Mouse (Mus musculus) cerebellum, adult 18-20 months (tissue): ENCODE data around the gene Igtp.
A peak's percentile ranks its signal among the peaks of the same experiment; 100 is the strongest.
"Not testable (repeated sequence)": the region's sequence is repeated elsewhere in the genome, so short reads cannot be mapped to it uniquely, and the experiment has no call there.

Experiments used
- DNase-seq, 2 experiments: peaks; one replicate each; pipeline ENCODE4 v3.0.0; 2021

Igtp gene

DNA sequence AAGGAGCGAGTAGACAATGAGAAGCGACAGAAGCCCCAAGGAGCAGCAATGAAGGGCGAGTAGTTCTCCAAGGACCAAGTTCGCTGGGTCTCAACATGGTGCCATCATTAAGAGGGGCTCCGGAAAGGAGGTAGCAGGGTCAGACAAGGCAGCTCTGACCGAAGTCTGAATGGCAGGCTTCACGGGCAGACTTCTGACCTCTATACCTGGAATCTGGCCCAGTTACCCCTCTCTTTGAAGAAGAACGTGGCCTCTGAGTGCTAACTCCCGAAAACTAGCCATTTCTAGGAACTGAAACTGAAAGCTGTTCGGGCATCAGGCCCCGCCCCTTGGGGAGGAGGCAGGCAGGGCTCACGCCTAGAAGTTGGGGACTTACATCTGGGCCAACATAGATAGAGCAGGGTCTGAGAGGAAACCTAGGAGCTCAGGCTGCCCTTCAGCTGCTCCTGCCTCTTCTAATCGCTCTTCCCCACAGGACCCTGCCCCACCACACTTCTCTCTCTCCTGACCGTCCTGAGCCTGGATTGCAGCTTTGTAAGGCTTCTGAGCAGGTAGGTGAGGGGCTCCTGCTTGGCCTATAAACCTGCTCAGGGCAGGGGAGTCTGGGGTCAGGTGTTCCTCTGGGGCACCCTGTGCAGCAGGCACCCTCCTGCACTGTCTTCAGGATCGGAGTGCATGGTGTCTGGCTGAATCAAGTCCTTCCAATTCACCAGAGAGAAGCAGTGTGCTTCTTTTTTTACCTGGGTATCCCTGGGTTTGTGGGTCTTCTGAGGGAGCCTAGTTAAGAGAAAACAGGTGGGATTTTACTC, at the start of gene Igtp, which contains the start of gene Irgm2:
Igtp (plus strand) TSS at position 328 of the 809 bp plus-strand sequence.
Irgm2 (plus strand) TSS at position 390 of the 809 bp plus-strand sequence.
- DNase-seq: peak; percentile 35 to 42

DNA sequence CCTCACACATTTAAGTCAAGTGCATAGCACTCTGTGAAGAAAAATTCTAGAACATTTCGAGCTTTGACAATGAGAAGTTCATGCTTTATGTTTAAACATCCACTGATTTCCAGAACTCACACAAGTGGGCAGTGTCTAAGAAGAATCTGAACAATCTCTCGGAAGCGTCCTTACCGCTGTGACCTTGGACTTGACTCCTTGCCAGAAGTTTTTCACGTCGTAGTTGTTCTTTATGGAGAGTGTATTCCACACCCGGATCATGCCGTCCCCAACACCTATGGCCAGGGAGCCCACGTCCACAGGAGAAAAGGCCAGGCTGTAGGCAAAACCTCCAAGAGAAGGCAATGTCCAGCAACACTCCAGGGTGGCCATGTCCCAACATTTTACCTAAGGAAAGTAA, 43.9 kb upstream of the Igtp start:
- no peak for DNase-seq

DNA sequence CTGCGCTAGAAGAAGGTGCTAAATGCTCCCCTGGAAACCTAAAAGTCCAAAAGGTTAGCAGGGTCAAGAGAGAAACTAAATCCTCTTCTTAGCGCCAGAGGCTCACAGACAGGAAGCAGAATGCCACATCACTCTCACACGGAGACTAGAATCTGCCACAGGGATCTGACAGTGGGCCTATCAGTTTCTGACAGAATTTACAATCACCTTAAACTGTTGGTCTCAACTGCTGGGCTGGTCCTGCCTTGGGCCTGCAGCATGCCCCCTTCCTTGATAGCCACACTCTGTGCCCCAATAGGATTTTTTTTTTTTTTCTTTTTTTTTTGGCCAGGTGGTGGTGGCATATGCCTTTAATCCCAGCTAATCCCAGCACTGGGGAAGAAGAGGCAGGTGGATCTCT, 42.5 kb upstream of the Igtp start:
- DNase-seq: no peak

DNA sequence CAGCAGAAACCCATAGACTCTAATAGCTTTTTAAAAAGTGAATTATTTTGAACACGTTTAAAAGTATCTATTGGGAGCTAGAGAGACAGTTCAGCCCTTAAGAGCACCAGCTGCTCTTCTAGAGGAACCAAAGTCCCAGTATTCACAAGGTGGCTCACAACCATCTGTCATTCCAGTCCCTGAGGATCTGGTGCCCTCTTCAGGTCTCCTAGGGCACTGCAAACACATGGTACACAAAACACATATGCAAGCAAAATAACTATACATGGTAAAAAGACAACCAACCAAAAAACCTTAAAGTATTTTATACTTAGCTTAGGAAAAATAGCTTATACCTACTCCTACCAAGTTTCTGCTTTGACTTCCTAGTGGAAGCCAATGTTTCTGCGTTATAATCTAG, 34.3 kb upstream of the Igtp start:
- no peak for DNase-seq

DNA sequence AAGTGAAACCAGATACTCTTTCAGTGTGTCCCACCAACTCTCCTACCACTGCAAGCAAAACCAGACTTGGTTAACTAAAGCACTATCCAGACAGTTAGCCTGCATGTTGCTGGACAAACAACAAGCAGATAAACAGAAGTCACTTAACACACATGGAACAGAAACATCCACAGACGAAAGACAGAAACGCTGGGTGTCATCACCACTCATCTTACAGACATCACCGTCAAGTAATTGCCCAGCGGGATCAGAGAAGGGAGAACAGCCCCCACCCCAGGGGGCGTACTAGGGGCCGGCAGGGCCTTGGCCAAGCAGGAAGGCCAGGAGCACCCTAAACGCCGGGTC, 31.6 kb upstream of the Igtp start:
- no peak for DNase-seq

DNA sequence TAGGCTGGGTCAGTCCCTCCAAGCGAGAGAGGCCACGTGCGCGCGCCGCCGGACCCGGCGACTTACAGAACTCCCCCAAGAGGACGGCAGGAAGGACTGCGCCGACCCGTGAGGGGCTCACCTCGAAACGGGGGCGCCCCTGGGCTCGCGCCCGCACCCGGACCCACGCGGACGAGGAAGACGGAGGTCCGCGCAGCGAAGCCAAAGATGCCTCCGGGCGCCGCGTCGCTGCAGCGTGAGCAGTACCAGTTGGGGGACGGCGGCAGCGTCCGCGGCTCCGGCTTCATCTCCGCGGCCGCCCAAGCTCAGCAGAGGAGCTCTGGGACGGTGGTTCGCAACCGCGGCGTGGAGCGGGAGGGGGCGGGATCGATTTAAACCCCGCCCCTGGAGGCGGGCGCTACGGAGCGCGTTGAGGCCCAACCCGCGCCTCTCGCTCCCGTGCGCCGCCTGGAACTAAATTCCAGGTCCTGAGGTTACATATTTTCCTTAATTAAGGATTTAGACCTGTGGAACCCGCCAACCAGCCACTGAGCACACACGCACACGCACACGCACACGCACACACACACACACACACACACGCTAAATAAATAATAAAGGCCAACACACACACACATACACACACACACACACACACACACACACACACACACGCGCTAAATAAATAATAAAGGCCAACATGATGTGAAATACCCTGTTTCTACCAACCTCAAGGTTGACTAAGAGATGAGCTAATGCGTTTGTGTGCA, 31.0 kb upstream of the Igtp start, which contains the start of gene Gemin5:
Gemin5 (minus strand) TSS at position 373 of the 749 bp plus-strand sequence.
- peak; percentile 78 to 93 for DNase-seq

DNA sequence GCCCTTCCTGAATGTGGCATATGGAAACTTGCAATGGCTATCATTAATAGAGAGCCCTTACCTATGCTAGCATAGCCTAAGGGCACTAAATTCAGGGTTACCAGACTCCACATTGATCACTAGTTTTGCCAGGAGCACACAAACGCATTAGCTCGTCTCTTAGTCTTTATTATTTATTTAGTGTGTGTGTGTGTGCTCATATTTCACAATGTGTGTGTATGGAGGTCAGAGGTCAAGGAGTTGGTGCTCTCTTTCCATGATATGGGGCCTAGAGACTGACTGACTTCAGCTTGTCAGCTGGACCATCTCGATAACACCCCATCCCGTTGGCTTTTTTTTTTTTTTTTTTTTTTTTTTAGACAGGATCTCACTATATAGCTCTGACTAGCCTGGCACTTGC, 29.7 kb upstream of the Igtp start:
- DNase-seq: no peak

DNA sequence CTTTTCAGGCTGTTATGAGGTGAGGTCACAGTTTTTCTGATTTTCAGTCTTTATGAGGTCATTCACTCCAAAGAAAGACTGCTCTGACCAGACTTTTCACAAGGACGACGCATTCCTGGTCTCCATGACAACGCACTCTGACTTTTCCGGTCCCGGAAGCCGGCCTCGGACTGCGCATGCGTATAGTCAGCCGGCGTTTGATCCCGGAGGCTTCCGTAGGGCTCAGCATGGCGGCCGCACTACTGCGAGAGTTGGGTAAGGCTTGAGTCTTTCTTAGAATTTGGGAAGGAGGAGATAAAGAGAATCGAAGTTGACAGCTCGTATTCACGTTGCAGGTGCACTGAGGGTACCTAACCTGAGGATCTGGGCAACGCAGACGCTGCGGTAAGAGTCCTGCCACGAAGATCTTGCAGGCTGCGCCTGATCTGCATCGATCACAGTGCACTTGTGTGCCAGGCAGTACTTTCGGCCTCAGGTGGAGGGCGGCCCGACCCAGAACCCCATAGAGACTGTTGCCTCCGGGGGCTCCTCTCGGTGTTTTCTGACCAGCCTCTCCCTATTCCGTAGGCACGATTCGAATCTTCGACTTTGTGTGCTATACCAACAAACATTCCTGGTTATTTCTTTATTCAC, 27.8 kb upstream of the Igtp start, which contains the start of gene Mrpl22:
Mrpl22 (plus strand) TSS at position 203 of the 633 bp plus-strand sequence.
- DNase-seq: peak; percentile 93 to 97

DNA sequence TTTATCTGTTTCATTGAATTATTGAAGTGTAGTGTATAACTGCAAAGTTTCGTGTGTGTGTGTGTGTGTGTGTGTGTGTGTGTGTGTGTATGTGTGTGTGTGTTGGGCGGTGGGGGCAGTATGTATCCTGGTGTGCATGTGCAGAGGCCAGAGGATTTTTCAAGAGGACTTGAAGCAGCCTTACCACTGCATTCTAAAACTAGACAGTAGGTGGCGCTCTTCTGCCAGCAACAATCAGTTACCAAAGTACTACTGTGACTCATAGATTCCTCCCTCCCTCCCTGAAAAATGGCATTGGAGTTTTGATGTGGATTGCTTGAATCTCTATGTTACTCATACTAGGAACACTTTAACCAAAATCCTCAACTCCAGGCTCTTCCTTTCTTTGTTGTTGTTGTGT, 19.8 kb upstream of the Igtp start:
- peak; percentile 77 to 84 for DNase-seq

DNA sequence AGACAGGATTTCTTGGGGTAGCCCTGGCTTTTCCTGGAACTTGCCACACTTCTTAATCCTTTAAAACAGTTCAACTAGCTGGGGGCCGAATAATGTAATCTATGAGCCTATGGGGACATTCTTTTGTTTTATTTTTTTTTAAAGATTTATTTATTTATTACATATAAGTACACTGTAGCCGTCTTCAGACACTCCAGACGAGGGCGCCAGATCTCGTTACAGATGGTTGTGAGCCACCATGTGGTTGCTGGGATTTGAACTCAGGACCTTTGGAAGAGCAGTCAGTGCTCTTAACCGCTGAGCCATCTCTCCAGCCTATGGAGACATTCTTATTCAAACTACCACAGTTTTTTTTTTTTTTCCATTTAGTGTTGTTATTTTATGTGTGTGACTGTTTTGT, 19.4 kb upstream of the Igtp start:
- DNase-seq: not testable (repeated sequence)

DNA sequence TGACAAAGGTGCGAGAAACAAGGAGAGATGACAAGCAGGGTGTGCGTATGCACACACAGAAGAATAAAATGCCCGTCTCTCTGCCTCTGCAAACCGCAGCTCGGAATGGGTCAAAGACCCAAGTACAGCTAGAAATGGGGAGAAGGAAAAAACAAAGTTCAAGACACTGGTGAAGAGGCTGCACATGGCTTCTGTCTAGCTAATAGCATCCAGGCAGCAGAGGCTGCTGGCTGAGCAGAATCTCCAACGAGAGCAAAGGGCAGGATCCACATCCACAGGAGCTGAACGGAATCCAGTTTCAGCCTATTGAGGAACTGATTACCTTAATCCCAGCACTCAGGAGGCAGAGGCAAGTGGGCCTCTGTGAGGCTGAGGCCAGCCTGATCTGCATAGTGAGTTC, 18.6 kb upstream of the Igtp start:
- DNase-seq: no peak

DNA sequence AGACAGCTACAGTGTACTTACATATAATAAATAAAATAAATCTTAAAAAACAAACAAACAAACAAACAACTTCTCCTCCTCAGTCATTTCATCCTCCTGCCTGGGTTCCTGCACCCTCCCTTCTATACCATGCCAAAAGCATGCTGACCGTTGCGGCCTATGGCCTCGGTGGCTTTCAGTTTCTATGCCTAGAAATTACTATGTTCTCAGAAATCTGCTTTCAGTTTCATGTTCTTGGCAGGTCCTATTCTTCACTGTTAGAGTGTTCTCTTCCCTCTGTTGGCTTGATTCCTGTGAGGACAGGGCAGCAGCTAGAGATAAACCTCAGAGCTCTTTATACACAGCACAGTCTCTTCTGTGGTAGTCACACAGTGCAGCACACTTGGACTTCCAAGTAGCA, 15.8 kb upstream of the Igtp start:
- DNase-seq: no peak

DNA sequence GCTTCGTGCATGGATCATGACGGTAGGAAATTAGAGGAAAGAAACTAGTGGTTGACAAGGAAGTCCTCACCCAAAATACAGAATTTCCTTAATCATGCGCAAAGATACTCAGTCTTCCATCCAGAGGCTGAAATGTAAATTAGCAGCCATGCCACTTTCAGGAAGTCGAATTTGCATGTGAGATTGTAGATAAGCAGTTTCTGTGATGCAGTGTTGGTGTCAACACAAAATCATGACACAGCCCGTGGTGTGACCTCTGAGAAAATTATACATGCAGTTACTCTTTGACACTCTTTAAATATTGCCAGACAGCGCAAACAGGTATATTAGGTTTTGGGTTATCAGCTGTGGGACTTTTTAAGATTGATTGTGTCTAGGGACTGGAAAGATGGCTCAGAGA, 9.7 kb upstream of the Igtp start:
- DNase-seq: no peak

DNA sequence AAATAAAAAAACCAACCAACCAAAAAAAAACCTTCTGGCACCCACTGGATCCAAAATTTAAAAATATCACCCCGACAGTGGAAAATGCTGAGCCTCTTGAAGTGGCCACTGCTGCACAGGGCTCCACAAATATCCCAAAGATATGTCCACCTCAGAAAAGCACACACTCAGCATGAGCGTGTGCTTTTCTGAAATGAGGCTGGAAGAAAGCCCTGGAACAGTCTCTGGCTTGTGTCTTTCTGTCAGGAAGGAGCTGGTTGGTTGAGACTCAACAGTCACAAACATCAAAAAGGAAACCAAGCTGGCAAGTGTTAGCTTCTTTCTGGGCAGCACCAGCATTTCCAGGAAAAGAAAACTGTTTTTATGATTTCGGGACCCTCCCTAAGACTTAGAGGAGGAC, 6.0 kb upstream of the Igtp start:
- DNase-seq: peak; percentile 18 to 28

DNA sequence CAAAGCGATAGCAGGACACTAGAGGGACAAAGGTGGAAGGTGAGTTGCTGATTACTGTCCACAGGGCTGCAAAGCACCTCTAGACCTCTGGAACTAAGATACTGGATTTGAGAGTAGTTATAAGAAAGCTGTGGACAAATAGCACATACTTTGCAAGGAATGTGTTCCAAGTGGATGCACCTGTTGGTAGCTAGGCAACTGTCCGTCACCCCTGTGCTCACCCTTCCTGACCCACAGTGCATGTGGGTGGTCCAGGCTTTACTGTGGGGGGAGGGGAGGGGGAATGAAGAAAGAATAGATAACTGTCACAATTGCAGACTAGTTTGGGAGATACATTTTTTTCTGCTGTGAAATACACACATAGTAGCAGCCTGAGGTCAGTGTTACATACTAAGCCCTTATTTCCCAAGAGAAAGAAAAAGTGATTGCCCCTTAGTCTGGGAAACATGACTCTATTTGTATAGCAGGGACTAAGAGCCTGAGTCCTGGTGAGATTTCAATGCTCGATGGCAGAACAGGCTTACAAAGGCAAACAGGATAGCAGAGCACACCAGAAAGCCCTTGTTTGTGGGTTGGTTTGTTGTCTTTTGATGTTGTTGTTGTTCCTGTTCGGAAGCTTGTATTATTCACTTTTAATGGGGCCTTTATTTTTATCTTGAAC, 5.4 kb upstream of the Igtp start:
- DNase-seq: no peak

DNA sequence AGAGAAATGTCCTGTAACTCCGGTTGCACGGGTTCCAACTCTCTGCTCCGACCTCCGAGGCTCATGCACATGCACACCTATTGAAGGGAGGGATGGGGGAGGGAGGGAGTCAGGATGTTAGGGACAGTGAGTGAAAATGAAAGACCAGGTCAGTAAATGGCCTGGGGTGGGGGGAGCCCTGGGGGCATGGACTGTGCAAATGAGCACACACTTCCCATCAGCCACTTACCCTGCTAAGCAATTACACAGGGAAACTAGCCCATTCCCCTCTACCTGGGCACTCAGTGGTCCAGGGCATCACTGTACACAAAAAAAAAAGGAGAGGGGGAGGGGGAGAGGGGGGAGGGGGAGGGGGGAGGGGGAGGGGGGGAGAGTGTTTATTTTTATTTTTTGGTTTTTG, 693 bp upstream of the Igtp start:
- DNase-seq: no peak

DNA sequence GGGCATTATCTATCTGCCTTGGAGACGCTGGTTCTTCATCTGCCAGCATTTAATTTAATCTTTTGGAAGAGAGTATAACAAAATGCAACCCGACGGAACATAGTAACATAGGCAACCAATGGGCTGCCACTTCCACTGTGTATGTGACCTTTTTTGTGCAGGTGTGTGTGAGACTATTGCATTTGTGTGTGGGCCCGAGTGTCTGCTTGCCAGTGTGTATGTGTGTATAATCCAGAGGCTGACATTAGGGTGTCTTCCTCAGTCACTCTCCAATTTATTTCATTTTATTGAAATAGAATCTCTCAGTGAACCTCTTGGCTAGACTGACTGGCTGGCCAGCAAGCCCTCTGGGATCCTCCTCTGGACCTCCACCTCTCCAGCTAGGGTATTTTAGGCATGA, 870 bp downstream of the Igtp start:
- DNase-seq: no peak

DNA sequence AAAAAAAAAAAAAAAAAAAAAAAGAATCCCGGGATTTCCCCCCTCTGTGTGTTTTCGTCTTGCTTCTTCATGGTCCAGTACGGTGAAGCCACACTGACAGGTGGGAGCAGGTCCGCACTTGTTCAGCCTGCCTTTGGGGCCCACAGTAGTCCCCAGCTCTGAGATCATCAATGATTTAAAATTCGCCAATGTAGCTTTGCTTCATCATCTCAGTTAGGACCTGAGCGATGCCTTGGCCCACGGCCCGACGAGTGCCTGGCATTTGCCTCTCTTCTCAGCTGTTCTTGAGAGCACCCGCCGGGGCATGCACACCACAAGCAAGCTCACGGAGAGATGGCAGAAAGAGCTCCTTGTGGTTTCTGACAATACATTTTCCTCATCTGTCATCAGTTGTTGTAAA, 1.7 kb downstream of the Igtp start:
- DNase-seq: peak in 1 of 2 experiments; percentile 18

DNA sequence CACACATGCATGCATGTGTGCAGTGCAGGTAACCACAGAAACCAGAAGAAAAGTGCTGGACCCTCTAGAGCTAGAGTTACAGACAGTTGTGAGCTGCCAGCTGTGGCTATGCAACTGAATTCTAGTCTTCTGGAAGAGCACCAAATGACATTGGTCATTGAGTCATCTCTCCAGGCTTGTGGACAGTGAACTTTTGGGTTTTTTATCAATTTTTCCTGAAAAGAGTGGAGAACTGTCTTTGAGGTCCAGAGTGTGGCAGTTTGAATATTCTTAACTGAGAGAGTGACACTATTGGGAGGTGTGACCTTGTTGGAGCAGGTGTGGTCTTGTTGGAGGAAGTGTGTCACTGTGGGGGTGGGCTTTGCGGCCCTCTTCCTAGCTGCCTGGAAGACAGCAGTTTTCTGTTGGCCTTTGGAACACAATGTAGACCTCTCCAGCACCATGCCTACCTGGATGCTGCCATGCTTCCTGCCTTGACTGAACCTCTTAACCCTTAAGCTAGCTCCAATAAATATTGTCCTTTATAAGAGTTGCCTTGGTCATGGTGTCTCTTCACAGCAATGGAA, 11.0 kb downstream of the Igtp start:
- no peak for DNase-seq

DNA sequence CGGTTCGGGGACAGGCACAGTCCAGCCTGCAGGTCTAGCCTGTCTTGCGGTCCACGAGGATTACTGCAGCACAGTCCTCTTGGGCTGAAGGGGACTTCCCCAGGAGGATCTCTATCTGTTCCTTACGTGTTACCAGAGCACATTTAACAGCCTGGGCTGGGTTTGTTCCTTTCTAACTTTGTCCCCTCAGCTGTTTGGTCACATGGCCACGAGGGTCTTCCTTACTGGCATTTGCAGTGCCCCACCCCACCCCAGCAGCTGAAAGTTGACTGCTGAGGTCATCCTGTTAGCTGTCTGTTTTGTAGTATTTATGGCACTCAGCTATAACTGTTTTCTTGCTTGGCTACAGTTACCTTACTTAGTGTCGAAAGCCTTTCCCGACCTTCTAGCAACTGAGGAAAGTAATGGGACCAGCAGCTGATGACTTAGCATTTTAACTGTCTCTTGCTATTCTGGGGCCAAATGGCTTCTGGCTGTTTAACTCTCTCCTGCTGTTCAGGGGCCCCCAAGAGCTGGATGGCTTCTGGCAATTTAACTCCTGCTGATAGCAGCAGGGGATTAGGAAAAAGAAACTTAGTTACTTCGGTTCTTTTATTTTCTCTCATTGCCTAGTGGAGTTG, 11.8 kb downstream of the Igtp start:
- no peak for DNase-seq

DNA sequence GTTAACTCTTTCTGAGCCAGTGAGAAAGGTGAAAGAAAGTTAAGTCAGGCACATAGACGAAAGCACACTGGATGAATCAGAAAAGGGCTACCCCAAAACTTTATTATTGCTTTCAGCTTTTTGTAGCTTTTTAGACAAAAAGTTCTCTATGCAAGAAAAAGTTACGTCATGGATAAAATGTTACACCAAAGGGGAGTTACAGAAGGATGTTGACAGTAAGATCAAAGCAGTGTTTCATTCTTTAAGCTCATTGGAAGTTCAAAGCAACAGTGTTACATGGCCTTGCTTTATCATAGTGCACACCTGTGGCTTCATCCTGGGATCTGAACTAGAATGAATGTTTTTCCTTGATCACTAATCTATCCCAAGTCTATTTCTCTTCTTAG, 12.3 kb downstream of the Igtp start:
- no peak for DNase-seq

DNA sequence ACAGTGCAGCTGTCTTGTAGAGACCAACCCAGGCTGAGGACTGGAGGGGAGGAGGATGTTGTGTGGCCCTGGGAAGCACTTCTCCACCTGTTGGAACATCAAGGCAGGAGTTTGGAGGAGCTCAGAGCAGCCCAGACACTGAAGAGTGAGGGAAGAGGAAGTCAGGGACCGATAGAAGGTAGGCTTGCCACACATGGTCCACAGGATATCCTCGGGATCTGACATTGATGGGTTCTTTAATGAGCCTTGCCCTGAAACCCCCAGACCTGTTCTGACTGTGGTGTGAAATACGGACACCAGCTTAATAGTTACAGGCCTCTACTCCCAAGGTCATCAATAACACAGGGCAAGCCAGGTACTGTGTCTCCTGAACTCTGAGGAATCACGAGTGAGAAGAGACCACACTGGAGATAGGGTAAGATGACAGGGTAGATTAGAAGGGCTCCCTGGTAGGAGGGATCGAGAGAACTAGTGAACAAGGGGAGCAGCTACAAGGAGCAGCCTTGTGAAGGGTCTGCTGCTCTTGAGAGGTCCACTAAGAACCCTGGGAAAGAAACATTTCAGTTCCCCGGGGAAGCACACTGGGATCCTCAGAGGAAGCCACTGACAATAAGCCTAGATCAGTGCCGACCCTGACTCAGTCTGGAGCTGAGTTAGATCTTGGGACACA, 14.5 kb downstream of the Igtp start:
- DNase-seq: no peak
